Mouse (Mus musculus): ENCODE measurements around the gene Snd1.

GRCm38 (mm10) chr6:28669251-28669650 is 194.3 kb downstream of the Snd1 start:
- TF ChIP-seq CTCF (IDR thresholded peaks at IDR 0.05; ENCODE audit: control insufficient read depth, insufficient read depth, insufficient read length) (no peak), MAX (IDR thresholded peaks at IDR 0.05) (no peak), USF1 (IDR thresholded peaks at IDR 0.05; ENCODE audit: low read depth) (no peak)

Data from C2C12 (cell line).